Mouse (Mus musculus) CD4-positive helper T cell, adult 2 months (primary cell): ENCODE measurements around the gene Lrmda.

Experiments used
- DNase-seq: peaks from one replicate; pipeline ENCODE4 v3.0.0-alpha.2; 2012; ENCODE audit warnings: low read depth, missing footprints, low spot score

Lrmda gene

DNA sequence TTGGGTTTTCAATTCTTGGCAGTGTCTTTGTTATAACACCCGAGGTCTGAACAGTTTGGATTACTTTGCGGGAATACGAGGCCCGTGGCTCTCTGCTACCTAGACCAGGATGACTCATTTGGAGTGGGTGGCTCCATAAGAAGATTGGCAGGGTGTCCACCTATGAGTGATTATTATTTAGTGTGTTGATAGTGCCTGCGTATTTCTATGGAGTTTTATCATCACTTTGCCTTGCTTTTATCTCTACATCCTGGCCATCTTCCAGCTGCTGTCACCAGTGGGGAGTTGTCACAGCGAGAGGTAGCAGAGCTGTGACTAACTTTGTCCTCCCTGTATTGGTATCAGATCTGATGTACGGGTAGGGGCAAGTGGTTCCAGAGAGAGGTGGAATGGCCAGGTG is 393.7 kb downstream of the Lrmda start:
- DNase-seq: no peak

DNA sequence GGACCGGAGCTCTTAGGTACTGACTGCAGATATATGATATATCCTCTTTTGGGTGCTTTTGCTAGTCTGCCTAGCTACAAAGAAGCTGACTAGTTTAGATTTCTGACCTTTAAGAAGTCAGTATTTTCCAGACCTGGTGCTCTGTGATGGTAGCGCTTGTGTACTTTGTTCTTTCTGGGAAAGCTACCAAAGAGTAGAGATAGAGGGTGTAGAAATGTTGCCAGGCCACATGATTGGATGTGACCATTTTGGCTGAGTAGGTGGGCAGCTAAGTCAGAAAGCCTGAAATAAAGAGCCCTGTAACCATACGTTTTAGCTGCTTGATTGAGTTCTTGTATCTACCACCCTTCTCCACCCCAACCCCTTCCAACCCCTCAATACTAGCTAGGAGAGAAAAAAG is 398.2 kb downstream of the Lrmda start:
- DNase-seq: no peak

DNA sequence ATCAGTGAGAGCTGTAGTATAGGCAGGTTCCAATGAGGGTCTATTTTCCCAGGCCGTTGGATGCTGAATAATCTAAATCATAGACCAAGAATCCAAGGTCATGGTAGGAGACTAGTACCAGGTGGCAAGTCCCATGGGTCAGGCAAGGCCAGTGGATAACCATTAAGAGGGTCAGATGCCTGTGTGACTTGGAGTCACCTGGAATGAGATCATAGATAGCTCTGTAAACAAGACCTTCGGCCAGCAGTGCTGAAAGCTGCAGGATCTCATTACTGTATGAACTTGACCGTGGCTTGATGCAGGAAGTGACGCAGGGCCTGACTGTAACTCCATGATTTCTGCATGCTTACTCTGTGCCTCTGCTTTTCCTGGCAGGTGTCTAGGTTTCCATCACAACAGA is 402.2 kb downstream of the Lrmda start:
- DNase-seq: no peak

DNA sequence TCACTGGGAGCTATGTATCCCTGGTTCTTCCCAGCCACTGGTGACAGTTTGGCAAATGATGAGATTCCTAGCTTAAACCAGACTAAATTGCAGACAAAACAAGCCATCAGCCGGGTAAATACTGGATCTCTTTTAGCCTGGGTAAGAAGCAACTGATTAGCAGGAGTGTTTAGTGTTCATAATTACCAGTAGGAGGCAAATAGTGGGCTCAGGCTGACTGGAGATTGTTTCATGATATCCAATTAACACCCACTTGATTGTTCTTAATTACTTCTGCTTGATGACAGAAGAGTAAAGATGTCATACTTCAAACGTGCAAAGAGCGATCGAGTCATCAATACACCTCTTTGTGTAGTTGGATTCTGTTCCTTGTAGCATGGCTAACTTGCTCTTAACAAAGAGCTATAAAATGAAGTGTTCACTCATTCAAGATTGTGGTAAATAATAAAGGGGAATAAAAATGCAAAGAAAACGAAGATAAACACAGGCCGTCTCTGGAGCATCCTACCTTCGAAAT is 405.6 kb downstream of the Lrmda start:
- no peak for DNase-seq

DNA sequence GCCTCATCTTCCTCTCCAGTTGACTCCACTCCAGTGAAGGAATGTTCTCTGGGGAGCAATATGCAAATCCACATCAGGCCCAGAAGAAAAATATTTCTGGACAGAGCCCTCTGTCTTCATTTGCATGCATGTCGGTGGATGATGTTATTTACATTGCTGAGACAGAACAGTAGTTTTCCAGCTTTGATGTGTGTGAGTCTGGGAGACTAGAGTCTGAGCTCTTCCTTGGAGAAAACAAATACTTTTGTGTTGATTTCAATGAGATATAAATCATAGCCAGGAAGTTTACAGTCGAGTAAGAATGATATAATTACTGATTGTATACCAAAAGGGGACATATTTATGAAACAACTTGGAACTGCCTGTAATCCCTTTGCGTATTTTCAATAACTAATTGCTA is 415.9 kb downstream of the Lrmda start:
- DNase-seq: no peak

DNA sequence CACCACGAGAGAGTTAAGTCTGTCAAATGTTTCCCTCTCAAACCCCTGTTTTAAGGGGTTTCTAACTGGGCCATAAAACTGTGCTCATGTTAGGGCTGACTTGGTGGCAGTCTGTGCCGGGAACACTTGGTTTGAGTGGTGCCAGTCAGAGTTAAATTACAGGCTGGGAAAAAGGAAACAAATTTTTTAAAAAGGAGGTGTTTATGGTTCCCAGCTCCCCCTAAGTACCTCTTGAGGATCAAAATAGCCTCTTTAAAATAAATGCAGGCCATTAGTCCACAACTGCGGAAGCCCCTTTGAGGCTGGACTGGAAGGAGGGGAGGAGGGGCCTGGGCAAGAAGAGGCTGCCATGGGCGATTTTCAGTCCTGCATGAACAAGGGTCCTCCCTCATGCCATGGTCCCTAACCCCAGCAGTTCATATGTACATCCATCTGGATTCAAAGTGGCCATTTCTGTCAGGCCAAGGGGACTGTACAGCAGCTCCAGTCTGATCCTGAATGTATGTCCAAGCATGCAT is 416.4 kb downstream of the Lrmda start:
- no peak for DNase-seq

DNA sequence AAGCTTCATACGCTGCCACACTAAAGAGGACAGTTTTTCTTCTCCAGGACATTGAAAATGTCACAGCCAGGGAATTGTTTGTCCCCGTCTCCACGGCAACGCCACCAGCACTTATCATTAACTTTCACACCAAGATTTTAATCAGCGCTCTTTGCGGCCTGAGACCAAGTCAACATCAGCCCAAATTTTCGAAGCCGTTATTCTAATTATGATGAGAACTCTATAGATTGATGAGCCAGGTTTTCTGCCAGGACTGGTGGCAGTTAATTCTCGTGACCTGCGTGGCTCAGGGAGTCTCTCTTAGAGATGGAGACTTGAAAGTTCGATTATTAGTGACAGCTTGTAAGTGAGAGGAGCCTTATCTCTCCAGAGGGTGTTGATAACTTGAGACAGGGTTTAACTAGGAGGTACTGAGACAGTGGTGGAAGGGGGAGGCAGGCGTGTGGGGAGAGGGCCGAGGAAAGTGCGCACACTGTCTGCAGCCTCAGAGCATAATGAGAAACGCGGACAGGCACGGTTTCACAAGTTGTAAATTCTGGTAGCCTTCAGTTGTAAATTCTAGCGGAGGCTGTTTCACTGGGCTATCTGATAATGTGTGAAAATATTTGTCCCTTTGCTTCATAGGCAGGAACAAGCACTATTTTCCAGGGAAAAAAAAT is 421.0 kb downstream of the Lrmda start:
- no peak for DNase-seq

DNA sequence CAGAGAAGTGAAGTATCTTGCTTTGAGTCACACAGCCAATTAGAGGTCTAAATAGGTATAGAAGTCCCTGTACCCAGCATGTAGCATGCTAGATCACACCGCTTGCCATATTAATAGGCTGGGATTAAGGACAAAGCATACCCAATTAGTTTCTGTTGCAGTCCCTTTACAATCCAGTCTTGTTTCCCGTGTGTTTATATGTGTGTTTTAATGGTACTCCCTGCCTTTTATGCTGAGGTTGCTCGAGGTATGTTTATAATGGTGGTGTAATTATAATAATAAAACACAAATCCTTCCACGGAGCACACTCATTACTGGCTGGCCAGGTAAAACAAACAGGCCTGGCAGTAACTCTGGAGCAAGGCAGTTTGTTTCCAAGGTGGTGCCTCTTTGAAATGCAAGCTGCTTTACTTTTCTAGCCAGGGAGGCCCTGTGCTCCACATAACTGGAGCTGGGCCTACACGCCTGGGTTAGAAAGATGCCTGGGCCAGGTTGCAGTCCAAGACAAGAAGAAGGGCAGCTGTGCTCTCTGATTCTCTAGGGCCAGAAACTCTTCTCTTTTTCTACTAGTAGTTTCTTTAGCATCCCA is 422.4 kb downstream of the Lrmda start:
- DNase-seq: no peak

DNA sequence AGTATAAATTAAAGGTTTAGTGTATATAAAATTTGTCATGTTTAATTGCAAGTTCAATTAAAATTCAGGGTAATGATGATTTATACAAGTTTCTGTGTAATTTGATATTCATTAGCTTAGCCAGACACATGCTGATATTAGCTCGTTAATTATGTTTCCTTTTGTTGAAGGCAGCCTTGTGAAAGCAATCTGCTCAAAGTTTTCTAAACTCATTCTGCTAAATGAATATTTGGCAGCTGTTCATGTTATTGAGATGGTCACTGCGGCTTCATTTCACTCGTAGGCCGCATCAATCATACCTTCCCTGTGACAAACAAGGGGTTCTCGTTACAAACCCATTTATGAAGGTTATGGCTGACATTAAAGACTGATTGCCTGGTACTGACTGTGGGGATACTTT is 423.2 kb downstream of the Lrmda start:
- no peak for DNase-seq

DNA sequence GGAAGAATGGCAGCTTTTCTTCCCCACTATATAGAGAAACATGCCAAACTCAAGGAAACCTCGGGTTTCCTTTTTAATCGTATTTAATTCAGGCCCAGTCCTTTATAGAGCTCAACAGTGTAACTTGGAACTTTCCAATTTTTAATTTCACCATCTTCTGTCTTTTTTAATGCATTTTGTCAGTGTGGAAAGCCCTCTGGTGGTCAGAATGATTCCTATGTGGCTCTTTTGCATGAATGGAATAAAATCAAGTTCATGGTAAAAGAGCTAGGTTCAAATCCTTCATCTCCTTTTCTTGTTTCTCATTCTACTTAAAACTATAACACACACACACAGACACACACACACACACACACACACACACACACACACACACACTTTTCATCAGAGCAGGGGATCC is 425.0 kb downstream of the Lrmda start:
- no peak for DNase-seq

DNA sequence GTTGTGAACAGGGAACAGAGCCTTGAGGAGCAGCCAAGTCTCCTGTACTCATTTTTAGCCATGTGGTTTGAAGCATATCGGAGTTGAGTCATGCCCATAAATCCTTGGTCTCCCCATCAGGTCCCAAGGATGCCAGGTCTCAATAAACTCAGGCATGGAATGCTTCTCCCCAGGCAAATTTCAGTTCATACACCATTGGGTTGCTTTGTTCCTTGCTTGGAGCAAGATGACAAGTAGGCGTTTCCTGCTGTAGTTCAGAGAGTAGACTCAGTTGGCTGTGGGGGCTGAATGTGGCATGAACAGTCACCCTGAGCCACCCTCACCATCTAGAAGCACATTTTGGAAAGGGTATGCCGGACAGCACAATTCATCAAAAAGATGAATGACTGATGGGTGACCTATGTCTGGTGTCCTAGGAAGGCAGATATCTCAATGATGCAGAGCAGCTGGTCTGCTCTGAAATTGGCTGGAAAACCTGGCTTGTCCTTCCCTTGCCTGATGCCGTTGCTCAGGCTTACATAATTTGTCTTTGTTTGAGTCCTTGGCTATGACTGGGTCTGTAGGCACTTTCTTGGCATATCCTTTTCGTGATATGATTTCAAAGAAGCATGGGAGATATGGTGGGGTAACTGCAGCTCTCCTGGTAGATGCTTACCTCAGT is 425.8 kb downstream of the Lrmda start:
- DNase-seq: no peak

DNA sequence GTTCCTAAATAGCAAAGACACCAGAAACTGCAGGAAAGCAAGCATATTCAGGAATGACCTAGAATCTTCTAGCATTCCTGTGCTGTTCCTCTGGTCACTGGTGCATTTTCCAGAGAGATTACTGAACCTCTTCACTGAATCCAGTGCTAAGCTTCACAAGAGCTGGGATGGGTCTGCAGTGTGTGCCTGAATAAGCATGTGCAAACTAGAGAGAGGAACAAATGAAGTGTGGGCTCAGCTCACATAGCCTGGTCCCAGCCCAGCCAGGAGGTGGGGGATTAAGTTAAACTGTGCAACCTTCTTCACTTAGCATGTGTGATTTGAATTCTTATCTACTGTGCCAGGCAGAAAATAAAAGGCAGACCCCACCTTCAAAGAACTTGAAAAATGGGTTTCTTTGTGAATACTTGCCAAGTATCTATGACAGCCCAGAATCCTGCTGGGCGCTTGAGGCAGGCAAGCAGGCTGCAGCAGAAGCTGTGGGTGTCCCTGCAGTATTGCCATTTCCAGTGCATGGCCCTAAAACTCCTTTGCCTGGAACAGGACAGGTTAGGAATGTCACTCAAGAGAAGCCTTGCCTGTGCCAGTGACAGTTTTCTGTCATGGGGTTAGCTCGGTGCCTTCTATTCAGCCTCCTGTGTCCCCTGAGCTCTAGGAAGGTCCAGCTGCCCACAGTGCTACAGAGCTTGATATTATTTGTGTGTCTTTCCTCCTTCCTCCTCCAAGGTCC is 426.5 kb downstream of the Lrmda start:
- DNase-seq: no peak

DNA sequence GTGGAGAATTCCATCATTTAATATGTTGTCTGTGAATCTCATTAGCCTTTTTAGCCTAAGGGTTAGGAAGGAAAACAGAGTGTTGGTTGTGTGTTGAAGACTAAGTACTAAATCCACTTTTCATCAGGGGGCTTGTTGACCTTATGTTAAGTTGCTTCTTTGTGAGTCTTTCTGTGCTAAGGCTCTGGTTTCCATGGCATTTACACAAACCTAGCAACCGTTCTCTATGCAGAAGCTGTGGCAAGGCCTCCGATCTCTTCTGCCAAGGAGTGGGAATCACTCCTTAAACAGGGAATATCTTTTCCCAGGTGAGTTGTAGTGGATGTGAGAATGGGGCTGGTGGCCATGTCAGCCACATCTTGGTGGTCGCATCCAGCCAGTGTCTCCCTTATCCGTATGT is 432.1 kb downstream of the Lrmda start:
- no peak for DNase-seq

DNA sequence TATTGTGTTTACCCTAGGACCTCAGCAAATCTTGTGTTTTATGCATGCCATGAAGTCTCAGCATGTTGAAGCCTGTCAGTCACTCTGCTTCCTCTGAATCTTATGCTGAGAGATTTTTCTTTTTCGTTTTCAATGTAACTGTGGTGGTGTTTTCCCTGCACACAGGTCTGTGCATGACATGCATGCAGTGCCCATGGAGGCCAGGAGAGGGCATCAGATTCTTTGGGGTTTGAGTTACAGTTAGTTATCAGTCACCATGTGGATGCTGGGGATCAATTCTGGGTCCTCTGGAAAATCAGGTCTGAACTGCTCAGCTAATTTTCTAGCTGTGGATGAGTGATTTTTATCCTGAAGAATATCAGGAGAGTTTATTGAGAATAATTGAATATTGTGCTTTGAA is 444.8 kb downstream of the Lrmda start:
- no peak for DNase-seq

DNA sequence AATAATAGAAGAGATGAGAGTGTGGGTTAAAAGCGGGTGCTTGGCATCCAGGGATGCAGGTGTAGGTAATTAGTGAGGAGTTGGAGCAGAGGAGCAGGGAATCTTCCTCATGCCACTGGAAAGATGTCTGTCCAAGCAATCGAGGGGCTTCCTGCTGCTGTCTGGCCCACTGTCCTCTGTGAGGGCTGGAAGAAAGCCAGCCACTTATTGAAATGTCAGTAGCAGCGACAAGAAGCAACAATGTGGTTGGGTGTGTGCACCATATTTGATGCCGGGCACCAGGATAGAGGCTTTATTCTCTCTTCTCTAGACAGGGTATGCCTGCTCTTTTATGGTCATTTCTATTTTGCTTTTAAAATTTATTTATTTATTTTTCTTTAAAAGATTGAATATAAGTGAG is 451.5 kb downstream of the Lrmda start:
- DNase-seq: no peak

DNA sequence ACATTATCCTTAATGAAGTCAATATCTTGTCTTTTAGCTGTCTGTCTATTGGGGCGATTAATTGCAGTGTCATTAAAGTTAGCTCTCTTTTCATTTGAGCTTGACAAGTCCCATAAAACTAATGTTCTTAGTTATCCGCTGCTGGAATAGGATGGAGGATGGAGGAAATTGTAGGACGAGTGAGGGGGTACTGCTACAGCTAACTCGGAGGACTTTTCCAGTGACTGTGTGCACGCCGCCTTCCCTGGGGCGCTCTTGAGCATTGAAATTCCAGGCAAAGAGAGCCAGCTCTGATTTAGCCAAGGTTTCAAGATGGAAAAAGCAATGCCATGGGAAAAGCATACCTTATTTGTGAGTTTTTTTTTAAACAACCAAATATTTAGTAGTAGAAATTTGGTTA is 453.9 kb downstream of the Lrmda start:
- no peak for DNase-seq

DNA sequence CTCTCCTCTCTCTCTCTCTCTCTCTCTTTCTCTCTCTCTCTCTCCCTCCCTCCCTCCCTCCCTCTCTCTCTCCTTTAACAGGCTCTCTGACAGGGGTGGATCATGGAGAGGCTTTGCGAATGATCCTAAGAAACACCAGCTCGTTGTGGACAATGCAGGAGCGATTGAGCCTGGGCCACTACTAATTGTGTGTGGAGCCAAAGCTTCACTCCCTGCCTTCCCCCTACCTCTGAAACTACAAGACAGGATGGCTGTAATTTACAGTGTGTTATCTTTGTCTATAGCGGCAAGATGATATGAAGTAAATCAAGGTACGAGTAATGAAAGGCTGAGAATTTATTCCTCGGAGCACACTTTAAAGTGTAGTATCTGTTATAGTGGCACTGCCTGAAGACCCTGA is 454.5 kb downstream of the Lrmda start:
- no peak for DNase-seq

DNA sequence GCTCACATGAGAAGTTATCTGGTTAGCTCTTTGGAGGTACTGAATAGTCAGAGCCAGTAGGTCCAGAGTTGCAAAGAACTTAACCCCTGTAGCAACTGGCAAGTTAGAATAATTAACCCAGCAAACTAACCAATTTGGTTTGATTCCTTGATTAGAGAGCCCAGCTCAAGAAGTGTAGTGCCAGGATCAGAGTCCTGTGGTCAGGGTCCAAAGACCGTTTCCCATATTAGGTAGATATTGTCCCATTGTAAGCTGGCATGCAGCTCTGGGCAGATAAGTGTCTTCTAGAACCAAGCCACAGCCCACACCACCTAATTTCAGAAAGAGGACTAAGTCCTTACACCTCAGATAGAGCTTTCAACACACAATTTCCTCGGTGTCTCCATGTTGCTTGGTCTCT is 473.8 kb downstream of the Lrmda start:
- DNase-seq: no peak

DNA sequence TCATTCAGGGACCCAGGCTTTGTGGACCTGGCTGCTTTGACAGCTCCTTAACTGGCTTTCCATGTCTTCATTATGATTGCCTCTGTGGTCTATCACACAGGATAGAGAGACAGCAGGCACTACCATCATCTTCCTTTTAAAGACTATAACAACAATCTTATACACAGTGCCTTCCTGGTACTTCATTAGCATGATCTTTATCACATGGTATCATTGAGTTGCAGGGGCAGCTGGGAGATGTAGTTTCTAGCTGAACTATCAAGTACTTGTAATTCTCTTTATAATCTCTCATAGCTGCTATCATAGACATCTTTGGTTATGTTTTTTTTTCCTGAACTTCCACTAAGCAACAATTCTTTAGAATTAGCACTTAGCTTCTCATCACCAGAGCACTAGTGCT is 474.8 kb downstream of the Lrmda start:
- no peak for DNase-seq

DNA sequence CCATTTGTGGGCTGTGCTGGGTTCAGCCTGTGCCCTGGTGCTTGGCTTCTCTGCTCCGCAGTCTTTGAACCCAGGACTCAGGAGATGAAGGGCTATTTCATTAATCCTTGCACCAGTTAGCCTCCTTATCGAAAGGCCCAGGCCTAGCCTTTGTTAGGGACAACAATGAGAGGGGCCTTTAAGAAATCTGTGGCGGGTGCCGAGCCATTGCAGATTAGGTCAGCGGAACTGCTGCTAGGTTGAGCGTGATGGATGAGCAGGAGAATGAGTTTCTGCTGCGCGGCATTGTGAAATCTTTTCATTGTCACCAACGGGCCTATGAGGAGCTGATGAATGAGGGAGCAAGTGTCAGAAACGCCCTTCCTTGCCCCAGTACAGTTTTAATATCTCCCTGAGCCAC is 475.4 kb downstream of the Lrmda start:
- DNase-seq: no peak

DNA sequence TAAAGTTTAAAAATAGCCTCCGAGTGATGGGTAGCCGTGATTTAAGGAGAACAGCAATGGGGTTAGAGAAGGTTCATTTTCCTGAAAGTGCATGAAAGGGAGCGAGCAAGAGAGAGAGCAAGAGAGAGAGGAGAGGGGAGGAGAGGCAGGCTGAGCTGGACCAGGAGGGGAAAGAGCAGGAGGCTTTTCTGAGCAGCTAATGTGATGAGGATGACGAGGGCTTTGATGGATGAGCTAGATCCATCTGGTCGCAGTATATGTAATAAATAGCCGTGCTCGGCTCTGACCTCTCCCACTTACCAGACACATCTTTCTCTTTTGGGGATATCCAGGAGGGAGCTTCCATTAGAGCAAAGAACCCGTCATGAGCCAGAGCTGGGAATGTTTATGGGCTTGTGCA is 475.8 kb downstream of the Lrmda start:
- no peak for DNase-seq

DNA sequence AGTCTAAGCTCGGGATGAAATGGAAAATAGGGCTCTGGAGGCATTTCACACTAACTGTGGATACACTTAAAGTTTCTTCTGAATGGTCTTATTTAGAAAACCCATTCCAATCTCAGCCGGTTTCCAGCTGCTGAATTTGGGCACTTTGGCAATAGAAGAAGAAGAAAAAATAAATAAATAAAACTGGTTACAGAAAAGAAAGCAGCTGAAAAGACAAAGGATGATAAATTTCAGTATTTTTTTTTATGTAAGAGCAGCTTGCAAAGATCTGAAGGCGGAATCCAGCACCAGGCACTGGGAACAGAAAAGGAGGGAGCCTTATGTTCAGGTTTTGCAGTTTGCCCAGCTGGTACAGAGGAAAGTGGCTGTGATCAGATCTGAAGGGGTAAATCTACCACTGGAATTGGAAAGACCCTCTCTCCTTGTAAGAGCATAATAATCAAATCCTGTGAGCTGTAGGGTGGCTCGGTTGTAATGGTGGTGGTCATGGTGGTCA is 478.2 kb downstream of the Lrmda start:
- no peak for DNase-seq
